Mouse (Mus musculus) gastrocnemius, postnatal 25 days (tissue): ENCODE data around the gene Tspan5. TPM values are rescaled to one million over a fixed set of nuclear protein-coding genes. Genes with fewer than 3 reads are reported as not detected.

Experiments used
- DNase-seq: peaks from one replicate; pipeline ENCODE4 v3.0.0; 2022
- total RNA-seq, 2 experiments: library from RNA; stranded (reverse); gene quantifications; 1 replicate in 1 of 2; 2 replicates in 1 of 2; pipeline ENCODE4 v1.2.3; 2021

The Tspan5 gene
- total RNA-seq, 2 experiments from 2014 or later, result 4.9 to 6.6 TPM

- no peak for DNase-seq
These were observed 2.2 kb downstream of the Tspan5 start for GRCm38 (mm10) chr3:138744030-138744774.

- no peak for DNase-seq
These were observed 3.1 kb downstream of the Tspan5 start for GRCm38 (mm10) chr3:138745091-138745490.

- no peak for DNase-seq
These were observed 3.6 kb downstream of the Tspan5 start for GRCm38 (mm10) chr3:138745596-138745995.

- no peak for DNase-seq
These were observed 4.6 kb downstream of the Tspan5 start for GRCm38 (mm10) chr3:138746556-138746955.

- no peak for DNase-seq
These were observed 5.0 kb downstream of the Tspan5 start for GRCm38 (mm10) chr3:138747035-138747434.

GRCm38 (mm10) chr3:138747985-138748384 is 6.0 kb downstream of the Tspan5 start:
- DNase-seq, result no peak

- no peak for DNase-seq
These were observed 7.7 kb downstream of the Tspan5 start for GRCm38 (mm10) chr3:138749645-138750044.

GRCm38 (mm10) chr3:138751328-138751727 is 9.3 kb downstream of the Tspan5 start:
- no peak for DNase-seq

- DNase-seq, result no peak
These were observed 10.1 kb downstream of the Tspan5 start for GRCm38 (mm10) chr3:138752056-138752455.

GRCm38 (mm10) chr3:138752769-138753168 is 10.8 kb downstream of the Tspan5 start:
- no peak for DNase-seq

GRCm38 (mm10) chr3:138753182-138753885 is 11.3 kb downstream of the Tspan5 start:
- DNase-seq, result no peak

GRCm38 (mm10) chr3:138754328-138754727 is 12.3 kb downstream of the Tspan5 start:
- DNase-seq, result no peak

GRCm38 (mm10) chr3:138757283-138757682 is 15.3 kb downstream of the Tspan5 start:
- DNase-seq, result no peak

- DNase-seq, result no peak
These were observed 18.1 kb downstream of the Tspan5 start for GRCm38 (mm10) chr3:138759968-138760684.

GRCm38 (mm10) chr3:138760685-138761119 is 18.7 kb downstream of the Tspan5 start:
- no peak for DNase-seq

GRCm38 (mm10) chr3:138761531-138761930 is 19.5 kb downstream of the Tspan5 start:
- DNase-seq, result no peak

GRCm38 (mm10) chr3:138763941-138764340 is 21.9 kb downstream of the Tspan5 start:
- no peak for DNase-seq

GRCm38 (mm10) chr3:138764782-138765181 is 22.8 kb downstream of the Tspan5 start:
- DNase-seq, result no peak

GRCm38 (mm10) chr3:138767034-138767433 is 25.0 kb downstream of the Tspan5 start:
- no peak for DNase-seq

GRCm38 (mm10) chr3:138768541-138769093 is 26.6 kb downstream of the Tspan5 start:
- no peak for DNase-seq

- DNase-seq, result no peak
These were observed 28.8 kb downstream of the Tspan5 start for GRCm38 (mm10) chr3:138770650-138771331.
